Mouse (Mus musculus) ES-Bruce4 (cell line): Measurements from ENCODE around the gene Slc25a28.

Experiments
- CTCF ChIP-seq: IDR thresholded peaks from one replicate; pipeline ENCODE4 v1.8.1; 2011; ENCODE audit warnings: low read depth, low read length
- EP300 ChIP-seq: IDR thresholded peaks from 2 replicates; pipeline ENCODE4 v1.6.1; 2011; ENCODE audit warnings: low read depth, low read length; ENCODE audit not compliant: insufficient read depth
- POLR2A ChIP-seq: IDR thresholded peaks from one replicate; pipeline ENCODE4 v1.8.1; 2011; ENCODE audit warnings: low read length; ENCODE audit not compliant: insufficient read depth

DNA sequence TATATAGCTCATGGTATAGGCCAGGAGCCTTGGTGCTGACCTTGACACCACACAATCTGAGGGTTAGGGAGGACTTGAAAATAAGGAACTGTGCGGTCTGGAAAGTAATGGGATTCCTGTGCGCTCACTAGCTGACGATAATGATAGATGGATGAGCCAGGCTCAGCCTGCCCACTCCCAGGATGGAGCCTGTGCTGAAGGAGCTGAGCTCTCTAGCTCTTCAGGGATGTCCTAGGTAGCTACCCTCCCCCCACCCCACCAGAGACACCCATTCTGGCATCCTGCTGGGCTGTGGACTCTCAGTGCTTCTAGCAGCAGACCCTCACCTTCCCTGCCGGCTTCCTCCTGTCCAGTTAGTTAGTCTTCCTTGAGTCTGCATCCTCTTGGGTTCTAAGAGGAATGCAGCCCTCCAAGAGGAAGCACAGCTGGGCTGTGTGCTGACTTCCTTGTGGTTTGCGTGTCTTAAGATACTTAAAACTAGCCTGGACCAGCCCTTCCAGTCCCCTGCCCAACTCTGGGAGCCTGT, 56.1 kb downstream of the Slc25a28 start:
- TF ChIP-seq CTCF (no peak), EP300 (no peak), POLR2A (no peak)
